Mouse (Mus musculus) forebrain, postnatal 0 days (tissue): Measurements from ENCODE around the gene Ptprt. TPM values are rescaled to one million over a fixed set of nuclear protein-coding genes. Genes with fewer than 3 reads are reported as not detected.

Experiments used
- ATAC-seq: fragments of 200-750 bp; cut with Nextera tagmentation; 2 replicates; pipeline ENCODE4 v1.8.0; 2017; ENCODE audit warnings: mild to moderate bottlenecking, moderate library complexity
- DNase-seq: peaks from one replicate; pipeline ENCODE4 v3.0.0-alpha.2; 2015
- H3K27ac ChIP-seq: fragments of 300-500 bp; sonication (generic); 2 replicates; pipeline ENCODE4 v1.5.1; 2014; ENCODE audit warnings: low read depth, mild to moderate bottlenecking, antibody characterized with exemption, low read length, moderate library complexity, mixed read lengths
- H3K27me3 ChIP-seq: fragments of 300-500 bp; sonication (generic); 2 replicates; pipeline ENCODE4 v1.6.1; 2014; ENCODE audit warnings: mild to moderate bottlenecking, low read length, mixed read lengths; ENCODE audit not compliant: insufficient read depth
- H3K36me3 ChIP-seq: fragments of 300-500 bp; sonication (generic); 2 replicates; pipeline ENCODE4 v1.6.1; 2014; ENCODE audit warnings: mild to moderate bottlenecking, moderate library complexity; ENCODE audit not compliant: insufficient read depth
- H3K4me1 ChIP-seq: fragments of 300-500 bp; sonication (generic); 2 replicates; pipeline ENCODE4 v1.6.1; 2014; ENCODE audit warnings: antibody characterized with exemption; ENCODE audit not compliant: insufficient read depth
- H3K4me2 ChIP-seq: fragments of 300-500 bp; sonication (generic); 2 replicates; pipeline ENCODE4 v1.6.1; 2014; ENCODE audit warnings: low read depth, mild to moderate bottlenecking, moderate library complexity
- H3K4me3 ChIP-seq: fragments of 300-500 bp; sonication (generic); 2 replicates; pipeline ENCODE4 v1.5.1; 2014; ENCODE audit warnings: low read depth, low read length, mixed read lengths
- H3K9ac ChIP-seq: fragments of 300-500 bp; sonication (generic); 2 replicates; pipeline ENCODE4 v1.6.1; 2014; ENCODE audit warnings: mild to moderate bottlenecking
- H3K9me3 ChIP-seq: fragments of 300-500 bp; sonication (generic); 2 replicates; pipeline ENCODE4 v1.6.1; 2016; ENCODE audit warnings: low read length
- CTCF ChIP-seq: sonication (generic); IDR thresholded peaks from 2 replicates; pipeline ENCODE4 v1.5.1; 2016; ENCODE audit warnings: antibody characterized with exemption, control low read depth, low read depth
- WGBS: fragments of 180-500 bp; shearing (Covaris S2); extraction: QIAGEN DNeasy Blood & Tissue Kit; methylation state at CpG from one replicate; pipeline ENCODE4 v1.1.7; 2014; 5-methylcytosine and 5-hydroxymethylcytosine counted together
- polyA plus RNA-seq: library from polyadenylated mRNA; unstranded; fragments of >200 nt; fragmentation: Nextera tagmentation; extraction: Ambion mirVana; gene quantifications from 2 replicates; pipeline ENCODE4 v1.2.1, GENCODE M21; 2015
- total RNA-seq: library from RNA; depleted of rRNA; stranded (reverse); fragments of >200 nt; gene quantifications from 2 replicates; pipeline ENCODE4 v1.2.3, GENCODE M21; 2014

The Ptprt gene
- total and polyA plus RNA-seq, 2 experiments from 2014 or later = 12.0 to 58.4 TPM

GRCm38 (mm10) chr2:162394601-162395000 is 266.3 kb downstream of the Ptprt start:
- 62% methylated on average over 6 of the region's 6 CpGs for WGBS

GRCm38 (mm10) chr2:162391834-162392233 is 269.1 kb downstream of the Ptprt start:
- H3K4me2 ChIP-seq = no peak overlapping the region
- H3K27me3 ChIP-seq = no peaks in the 10 kb centered on the region
- peak; percentile 71 for DNase-seq
- H3K36me3 ChIP-seq = no peaks in the 10 kb centered on the region
- WGBS = 34% methylated on average over 4 of the region's 4 CpGs
- TF ChIP-seq CTCF = no peak
- no peaks in the 10 kb centered on the region for H3K4me1 ChIP-seq
- peak; percentile 74 for ATAC-seq
- H3K9ac ChIP-seq = no peak overlapping the region
- H3K9me3 ChIP-seq = no peaks in the 10 kb centered on the region
- no peak overlapping the region for H3K4me3 ChIP-seq
- H3K27ac ChIP-seq = no peak overlapping the region

More at GRCm38 (mm10) chr2:162394601-162395000, 266.3 kb downstream of the Ptprt start:
- no peak for TF ChIP-seq CTCF
- Histone ChIP-seq H3K4me3 (no peak overlapping the region), H3K27me3 (no peaks in the 10 kb centered on the region), H3K9ac (no peak overlapping the region), H3K4me2 (no peak overlapping the region), H3K4me1 (no peaks in the 10 kb centered on the region), H3K9me3 (no peaks in the 10 kb centered on the region), H3K36me3 (no peaks in the 10 kb centered on the region), H3K27ac (no peak overlapping the region)
- DNase-seq (no peak), ATAC-seq (no peak)

- TF ChIP-seq CTCF = no peak
- no peak for ATAC-seq
- 29% methylated on average over 7 of the region's 7 CpGs for WGBS
Measured at GRCm38 (mm10) chr2:162377309-162377708, 283.6 kb downstream of the Ptprt start.

GRCm38 (mm10) chr2:162349047-162349446 is 311.9 kb downstream of the Ptprt start:
- Histone ChIP-seq H3K4me2 (no peak overlapping the region), H3K27ac (no peak overlapping the region), H3K9ac (no peak overlapping the region), H3K27me3 (no peaks in the 10 kb centered on the region), H3K4me1 (no peaks in the 10 kb centered on the region), H3K9me3 (no peaks in the 10 kb centered on the region), H3K36me3 (no peaks in the 10 kb centered on the region), H3K4me3 (no peak overlapping the region)
- TF ChIP-seq CTCF = no peak
- ATAC-seq (no peak), DNase-seq (no peak)
- WGBS = 32% methylated on average over 1 of the region's 1 CpGs

More at GRCm38 (mm10) chr2:162377309-162377708, 283.6 kb downstream of the Ptprt start:
- H3K36me3 ChIP-seq = no peaks in the 10 kb centered on the region
- H3K9me3 ChIP-seq = no peaks in the 10 kb centered on the region
- H3K27me3 ChIP-seq = no peaks in the 10 kb centered on the region
- no peak overlapping the region for H3K9ac ChIP-seq
- no peak overlapping the region for H3K4me3 ChIP-seq
- H3K4me2 ChIP-seq = no peak overlapping the region
- DNase-seq = no peak
- no peaks in the 10 kb centered on the region for H3K4me1 ChIP-seq
- no peak overlapping the region for H3K27ac ChIP-seq

- Histone ChIP-seq H3K36me3 (no peaks in the 10 kb centered on the region), H3K27me3 (no peaks in the 10 kb centered on the region), H3K4me2 (no peak overlapping the region), H3K9me3 (no peaks in the 10 kb centered on the region), H3K27ac (no peak overlapping the region), H3K4me3 (no peak overlapping the region), H3K4me1 (0 out of 2 replicates have a peak, but pooled peaks cover 3% of the 10 kb centered on the region), H3K9ac (no peak overlapping the region)
- no peak; the same call in 1 of the 2 replicates for ATAC-seq
- DNase-seq = peak; percentile 11
- 23% methylated on average over 2 of the region's 2 CpGs for WGBS
- no peak for TF ChIP-seq CTCF
Measured at GRCm38 (mm10) chr2:162341846-162342245, 319.1 kb downstream of the Ptprt start.

- 23% methylated on average over 1 of the region's 1 CpGs for WGBS
- H3K27ac ChIP-seq = no peak overlapping the region
- no peak overlapping the region for H3K4me3 ChIP-seq
- no peak for TF ChIP-seq CTCF
- DNase-seq = no peak
- no peak for ATAC-seq
- no peak overlapping the region for H3K9ac ChIP-seq
- H3K9me3 ChIP-seq = no peaks in the 10 kb centered on the region
- H3K36me3 ChIP-seq = no peaks in the 10 kb centered on the region
- H3K4me1 ChIP-seq = 0 out of 2 replicates have a peak, but pooled peaks cover 3% of the 10 kb centered on the region
- H3K27me3 ChIP-seq = no peaks in the 10 kb centered on the region
- H3K4me2 ChIP-seq = no peak overlapping the region
Measured at GRCm38 (mm10) chr2:162340231-162340630, 320.7 kb downstream of the Ptprt start.

- H3K9me3 ChIP-seq = no peaks in the 10 kb centered on the region
- no peaks in the 10 kb centered on the region for H3K4me1 ChIP-seq
- WGBS = 22% methylated on average over 5 of the region's 5 CpGs
- no peak overlapping the region for H3K4me3 ChIP-seq
- TF ChIP-seq CTCF = no peak
- H3K9ac ChIP-seq = no peak overlapping the region
- H3K4me2 ChIP-seq = no peak overlapping the region
- DNase-seq (no peak), ATAC-seq (no peak)
- H3K36me3 ChIP-seq = no peaks in the 10 kb centered on the region
- H3K27ac ChIP-seq = no peak overlapping the region
- H3K27me3 ChIP-seq = no peaks in the 10 kb centered on the region
Measured at GRCm38 (mm10) chr2:162332066-162332683, 328.8 kb downstream of the Ptprt start.
